In the genomic region with DNA sequence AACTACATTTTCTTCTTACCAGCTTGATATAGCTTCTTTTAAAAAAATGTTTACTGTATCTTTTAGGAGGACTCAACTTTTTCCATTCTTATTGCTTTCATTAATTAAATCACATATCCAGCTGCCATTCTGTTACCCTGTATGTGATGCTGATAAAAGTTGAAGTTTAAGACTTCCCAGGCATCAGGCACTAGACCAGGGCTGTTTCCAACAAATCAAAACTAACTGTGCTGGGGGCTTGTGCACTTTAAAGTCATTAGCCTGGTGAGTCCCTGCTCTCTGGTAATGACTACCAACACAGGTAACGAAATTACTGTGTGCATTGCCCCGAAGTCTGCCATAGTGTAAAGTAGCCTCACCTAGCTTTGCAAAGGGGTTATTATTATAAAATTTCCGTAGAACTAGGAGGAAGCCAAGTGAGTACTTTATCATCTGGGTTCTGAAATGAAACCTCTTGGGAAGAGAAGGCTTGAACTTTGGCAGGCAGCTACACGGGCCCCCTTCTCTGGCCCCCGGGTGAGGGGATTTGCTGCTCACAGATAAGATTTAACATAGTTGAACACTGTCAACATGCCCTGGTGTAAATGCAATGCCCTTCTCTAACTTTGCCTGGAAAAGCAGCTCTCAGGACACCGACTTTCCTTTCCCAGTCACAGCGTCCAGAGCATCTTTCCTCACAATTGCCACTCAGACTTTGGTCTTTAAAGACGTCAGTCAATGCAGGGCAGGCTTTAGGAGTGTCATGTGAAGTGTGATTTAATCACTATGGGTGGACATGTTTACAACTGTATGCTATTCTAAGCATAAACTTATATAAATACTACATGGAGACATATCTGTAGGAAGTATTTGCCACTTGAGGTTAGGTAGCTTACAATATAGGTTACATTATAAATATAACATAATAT, we compare ENCODE assay signal across 16 mouse cellular contexts.
"Had no signal": no experiment of that assay in that cellular context is flagged by ENCODE, and none has a peak within 500 bp of the region (broad histone marks: within the 10 kb centered on the region; RNA-seq: fewer than 3 reads in every experiment).

No protein-coding gene starts in this region.

- H3K4me1 ChIP-seq: limb, embryonic 10.5 days; midbrain, embryonic 15.5 days; neural tube, embryonic 13.5 days had no signal

- H3K9me3 ChIP-seq: limb, embryonic 10.5 days; lung, embryonic 15.5 days; megakaryocyte, embryonic 14.5 days; midbrain, embryonic 15.5 days; neural tube, embryonic 13.5 days had no signal

- H3K27ac ChIP-seq: left cerebral cortex, adult 2 months; limb, embryonic 10.5 days; lung, embryonic 15.5 days; macrophage; midbrain, embryonic 15.5 days; neural tube, embryonic 13.5 days had no signal

- ATAC-seq: midbrain, embryonic 15.5 days had no signal

- H3K4me3 ChIP-seq: left cerebral cortex, adult 2 months; limb, embryonic 10.5 days; lung, embryonic 15.5 days; megakaryocyte, embryonic 14.5 days; midbrain, embryonic 15.5 days; neural tube, embryonic 13.5 days had no signal

- H3K9ac ChIP-seq: lung, embryonic 15.5 days; midbrain, embryonic 15.5 days; neural tube, embryonic 13.5 days had no signal

- H3K36me3 ChIP-seq: limb, embryonic 10.5 days; lung, embryonic 15.5 days; midbrain, embryonic 15.5 days; neural tube, embryonic 13.5 days had no signal

- H3K27me3 ChIP-seq: lung, embryonic 15.5 days; megakaryocyte, embryonic 14.5 days; midbrain, embryonic 15.5 days; neural tube, embryonic 13.5 days had no signal

- H3K4me2 ChIP-seq: liver, embryonic 11.5 days; lung, embryonic 15.5 days; midbrain, embryonic 11.5 days; midbrain, embryonic 15.5 days; neural tube, embryonic 13.5 days had no signal

- DNase-seq: kidney, postnatal 14 days; lung, postnatal 14 days; retina, postnatal 1 day; right cerebral cortex, postnatal 4 days; spleen, adult 18-20 months; thymus, adult 18-20 months; thymus, postnatal 14 days had no signal
